Mouse (Mus musculus) liver, adult 2 months (tissue): ENCODE data around the gene Cox19.

Experiments used
- CTCF ChIP-seq: fragments of 200-500 bp; IDR thresholded peaks from 2 replicates; pipeline ENCODE4 v1.5.1; 2011; ENCODE audit warnings: low read depth, low read length, control low read depth
- POLR2A ChIP-seq: fragments of 200-500 bp; IDR thresholded peaks from 2 replicates; pipeline ENCODE4 v1.6.1; 2011; ENCODE audit warnings: low read length, control low read depth; ENCODE audit not compliant: insufficient read depth; ENCODE audit errors: extremely low read depth

DNA sequence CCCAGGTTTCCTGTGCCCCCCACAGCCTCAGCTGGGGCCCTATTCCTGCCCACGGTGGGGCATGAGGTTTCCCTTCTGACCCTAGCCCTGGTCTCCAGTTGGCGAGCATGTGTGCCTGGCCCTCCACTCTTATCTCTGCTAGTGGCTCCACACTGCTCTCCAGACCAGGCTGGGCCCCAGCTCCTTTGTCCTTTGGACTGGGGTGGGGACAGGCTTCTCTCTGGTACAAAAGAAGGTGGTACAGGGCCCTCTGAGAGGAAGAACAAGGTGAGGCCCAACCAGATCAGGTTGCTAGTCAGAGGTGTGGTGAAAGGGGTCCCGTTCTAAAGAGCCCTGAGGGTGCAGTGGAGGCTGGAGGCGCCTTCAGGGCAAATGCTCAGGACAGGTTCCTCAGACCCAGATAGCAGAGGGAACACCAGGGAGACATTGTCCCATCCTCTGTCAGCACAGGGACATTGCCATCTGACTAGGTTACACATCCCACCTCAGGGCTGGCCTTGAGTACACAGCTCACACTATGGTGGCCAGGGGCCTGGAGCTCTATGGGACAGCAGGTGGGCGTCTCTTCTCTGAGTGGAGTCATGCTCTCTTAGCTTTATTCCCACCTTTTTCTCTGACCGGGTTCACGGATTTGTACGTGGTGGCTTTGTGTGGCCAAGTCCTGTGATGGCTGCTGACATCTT lies 18.5 kb downstream of the Cox19 start:
- no peak for TF ChIP-seq CTCF
- no peak for TF ChIP-seq POLR2A
